Mouse (Mus musculus) layer of hippocampus, adult 11-12 months (tissue): ENCODE measurements at regions not wholly inside any gene's neighbourhood (a gene's known extent, or its start where the extent isn't known, plus 50 kb on each side); places are given as distances from the start of the nearest gene placed in this dataset.

ENCODE experiments used
- DNase-seq: peaks from one replicate; pipeline ENCODE4 v3.0.0; 2022; ENCODE audit warnings: low spot score

DNA sequence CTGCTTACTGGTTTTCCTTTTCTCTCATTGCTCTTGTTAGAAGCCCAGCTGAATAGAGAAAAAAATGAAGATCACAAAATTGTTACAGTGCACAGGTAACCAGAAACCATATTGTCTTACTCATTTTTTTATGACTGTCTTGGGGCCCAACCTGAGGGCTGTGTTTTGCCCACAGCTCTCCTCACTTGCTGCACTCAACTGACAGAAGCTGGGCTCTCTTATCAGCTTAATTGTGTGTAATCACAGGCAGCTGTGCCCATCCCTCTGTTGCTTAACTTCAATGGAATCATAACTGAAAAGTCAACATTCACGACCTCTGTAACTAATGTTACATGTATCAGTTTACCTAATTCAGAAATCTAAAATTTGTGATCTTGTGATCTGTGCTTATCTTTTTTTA, 95.1 kb upstream of the Ankrd50 start:
- no peak for DNase-seq

DNA sequence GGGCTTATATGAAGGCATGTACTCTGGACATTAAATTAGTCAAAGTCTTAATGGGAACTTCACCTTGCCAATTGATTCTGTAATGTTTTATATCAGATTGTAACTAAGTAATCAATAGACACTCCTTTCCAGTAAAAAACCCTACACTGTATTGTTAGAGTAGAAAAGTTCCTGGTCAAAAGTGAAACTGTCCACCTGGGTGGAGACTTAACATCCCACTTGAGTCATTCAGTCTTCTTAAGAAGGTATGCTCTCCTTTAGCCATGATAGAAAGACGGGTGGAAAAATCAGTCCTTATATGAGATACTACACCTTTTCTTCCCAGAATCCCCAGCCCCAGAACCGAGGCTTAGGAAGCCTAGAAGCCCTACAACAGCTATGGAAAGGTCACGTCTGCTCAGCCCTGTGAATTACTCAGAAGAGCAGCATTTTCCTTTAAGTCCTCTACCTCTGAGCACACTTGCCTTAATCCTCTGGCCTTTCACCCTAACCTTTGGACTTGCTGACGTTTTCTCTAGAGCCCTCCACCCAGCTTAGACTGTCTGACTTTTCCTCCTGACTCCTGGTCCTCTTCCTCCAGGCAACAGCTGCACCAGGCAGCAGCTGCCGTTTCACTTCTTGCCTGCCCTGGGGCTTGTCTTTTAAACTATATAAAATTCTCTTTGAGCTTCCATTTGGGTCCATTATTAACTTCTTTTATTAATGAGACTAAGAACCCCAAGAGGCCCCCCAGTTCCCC, 93.4 kb upstream of the Ankrd50 start:
- DNase-seq = no peak

DNA sequence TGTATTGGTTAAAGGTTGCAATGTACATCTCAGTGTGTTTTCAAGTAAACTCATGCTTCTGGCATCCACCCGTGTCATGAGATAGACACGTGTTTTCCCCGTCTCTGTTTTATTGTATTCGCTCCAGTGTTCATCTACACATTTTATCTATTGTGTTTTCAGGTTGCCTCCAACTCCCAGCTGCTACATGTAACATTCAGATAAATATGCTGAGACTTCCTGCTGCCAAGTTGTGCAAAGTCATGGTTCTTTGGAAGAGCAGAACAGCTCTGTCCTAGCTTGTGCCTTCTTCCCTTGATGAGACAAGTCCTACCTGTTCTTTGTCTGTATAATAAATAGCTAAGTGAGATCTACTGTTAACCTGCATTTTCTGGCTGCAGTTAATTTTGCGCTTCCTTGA, 89.0 kb upstream of the Ankrd50 start:
- DNase-seq = no peak

DNA sequence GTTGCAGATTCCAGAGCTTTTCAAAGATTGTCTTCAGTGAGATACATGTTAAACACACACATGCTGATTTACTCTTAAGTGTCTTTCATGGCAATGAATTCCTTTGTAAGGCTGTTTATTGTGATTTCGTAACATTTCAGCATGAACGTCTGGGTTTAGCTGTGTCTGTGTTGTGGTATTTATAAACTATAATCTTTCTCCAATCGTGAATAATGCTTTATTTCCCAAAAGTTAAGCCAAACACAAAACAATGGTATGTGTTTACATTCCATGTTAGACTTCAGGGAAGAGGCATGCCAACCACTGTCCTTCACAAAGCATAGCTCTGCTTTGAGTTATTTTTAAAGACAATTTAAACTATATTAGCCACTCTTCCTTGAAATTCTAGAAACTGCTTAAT, 87.5 kb upstream of the Ankrd50 start:
- no peak for DNase-seq

DNA sequence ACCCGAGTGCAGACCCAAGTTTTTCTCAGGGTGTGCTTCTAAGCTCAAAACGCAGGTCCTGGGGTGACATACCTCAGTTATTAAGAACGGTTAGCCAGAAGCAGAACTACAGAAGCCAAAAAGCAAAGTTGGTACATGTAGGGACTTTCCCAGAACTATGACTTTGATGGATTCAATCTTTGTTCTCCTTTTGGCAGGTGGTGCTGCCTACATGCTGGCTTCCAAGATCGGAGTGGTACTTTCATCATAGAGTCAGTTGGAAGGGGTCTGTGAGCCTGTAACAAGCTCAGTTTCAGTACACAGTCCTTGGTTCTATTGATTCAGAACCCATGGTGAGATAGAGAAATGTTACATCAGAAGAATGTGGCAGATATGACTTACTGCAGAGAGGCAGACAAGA, 86.6 kb upstream of the Ankrd50 start:
- DNase-seq = no peak

DNA sequence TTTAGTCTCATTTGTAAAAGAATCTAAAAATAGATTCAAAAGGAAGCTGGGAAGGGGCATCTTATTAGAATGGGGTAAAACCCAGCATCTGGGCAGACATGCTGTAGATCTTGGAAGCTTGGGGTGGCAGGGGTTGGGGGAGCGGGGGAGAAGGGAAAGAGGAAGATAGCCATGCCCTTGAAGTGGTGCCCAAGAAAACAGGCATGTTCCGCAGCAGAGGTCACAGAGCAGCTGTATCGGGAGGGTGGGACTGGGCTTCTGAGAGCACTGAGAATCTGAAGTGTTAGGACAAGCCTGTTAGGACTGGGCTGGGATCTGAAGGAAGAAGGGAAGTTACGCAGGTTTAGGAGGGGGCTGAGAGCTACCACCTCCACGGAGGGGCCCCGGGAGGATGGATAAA, 84.4 kb upstream of the Ankrd50 start:
- no peak for DNase-seq

DNA sequence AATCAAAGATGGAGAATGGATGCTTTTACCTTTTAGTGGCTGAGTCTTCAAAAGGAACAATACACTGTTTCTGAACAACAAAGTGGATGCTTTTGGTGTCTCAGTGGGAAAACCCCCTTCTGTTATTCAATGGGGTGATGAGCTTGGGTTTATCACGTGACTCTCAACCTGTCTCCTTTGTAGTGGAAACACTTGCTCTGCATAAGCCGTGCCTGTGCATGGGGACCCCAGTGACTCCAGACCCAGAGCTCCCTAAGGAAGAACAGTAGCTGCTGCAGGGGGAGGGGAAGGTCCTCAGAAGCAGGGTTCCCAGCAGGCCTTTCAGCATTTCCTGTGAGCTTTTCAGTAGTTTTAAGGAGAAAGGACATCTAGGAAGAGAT, 83.9 kb upstream of the Ankrd50 start:
- no peak for DNase-seq

DNA sequence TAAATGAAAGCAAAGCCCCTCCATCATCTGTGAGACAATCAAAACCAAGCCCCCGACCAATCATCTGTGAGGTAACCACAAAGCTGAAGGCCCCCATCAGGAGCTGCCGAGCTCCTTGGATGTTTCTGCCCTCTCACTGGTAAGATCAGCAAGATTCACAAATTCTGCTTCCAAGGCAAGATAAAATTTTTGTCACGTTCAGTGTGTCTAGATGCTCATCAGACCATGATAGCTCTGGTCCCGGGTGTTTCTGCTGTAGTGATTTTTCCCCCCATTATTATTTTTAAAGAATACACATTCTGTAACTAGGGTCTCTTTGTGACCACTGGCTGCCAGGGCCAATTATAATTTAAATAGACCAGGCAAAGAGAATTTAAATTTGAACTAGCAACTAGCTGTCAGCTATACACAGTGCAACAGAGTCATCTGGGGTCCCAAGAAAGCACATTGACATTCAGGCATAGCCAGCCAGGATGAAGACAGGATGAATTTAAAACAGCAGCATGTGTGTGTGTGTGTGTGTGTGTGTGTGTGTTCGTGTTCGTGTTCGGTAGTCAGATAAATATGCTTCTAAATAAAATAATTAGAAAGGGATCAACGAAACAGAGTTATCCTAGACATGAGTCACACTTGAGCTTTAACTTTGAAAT, 83.4 kb upstream of the Ankrd50 start:
- no peak for DNase-seq

DNA sequence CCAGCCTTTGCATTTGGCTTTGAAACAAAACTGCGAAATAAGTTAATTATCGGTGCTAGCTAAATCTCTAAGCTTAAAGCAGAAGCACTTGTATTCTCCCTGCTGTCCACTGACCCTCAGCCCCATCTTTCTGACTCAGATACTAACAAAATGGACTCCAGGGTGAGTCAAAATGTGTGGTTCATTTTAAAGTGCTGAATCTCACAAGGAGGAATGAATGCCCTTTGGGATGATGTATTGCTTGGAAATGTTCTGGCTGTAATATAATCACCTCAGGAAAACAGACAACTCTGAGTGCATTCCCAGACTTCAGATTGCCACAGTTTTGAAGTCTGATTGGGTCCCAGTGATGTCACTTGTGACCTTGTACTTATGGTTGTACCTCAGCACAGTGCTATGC, 81.9 kb upstream of the Ankrd50 start:
- DNase-seq = no peak

DNA sequence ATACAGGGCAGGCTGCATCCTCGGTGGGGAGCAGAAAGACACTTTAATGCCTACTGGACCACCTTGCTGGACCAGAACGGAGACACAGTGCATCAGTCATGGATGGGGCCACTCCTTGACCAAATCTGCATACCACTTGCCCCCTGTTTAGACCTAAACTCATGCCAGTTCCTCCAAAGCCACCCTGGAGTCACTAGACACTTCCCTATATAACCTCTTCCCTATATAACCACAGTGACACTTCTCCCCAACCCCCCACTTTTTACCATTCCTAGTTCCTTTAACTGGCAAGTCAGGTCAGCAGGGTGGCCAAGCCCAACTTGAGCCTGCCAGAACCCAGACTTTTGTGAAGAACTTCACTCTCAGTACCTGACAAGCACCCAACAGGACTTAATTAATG, 80.2 kb upstream of the Ankrd50 start:
- DNase-seq = no peak

DNA sequence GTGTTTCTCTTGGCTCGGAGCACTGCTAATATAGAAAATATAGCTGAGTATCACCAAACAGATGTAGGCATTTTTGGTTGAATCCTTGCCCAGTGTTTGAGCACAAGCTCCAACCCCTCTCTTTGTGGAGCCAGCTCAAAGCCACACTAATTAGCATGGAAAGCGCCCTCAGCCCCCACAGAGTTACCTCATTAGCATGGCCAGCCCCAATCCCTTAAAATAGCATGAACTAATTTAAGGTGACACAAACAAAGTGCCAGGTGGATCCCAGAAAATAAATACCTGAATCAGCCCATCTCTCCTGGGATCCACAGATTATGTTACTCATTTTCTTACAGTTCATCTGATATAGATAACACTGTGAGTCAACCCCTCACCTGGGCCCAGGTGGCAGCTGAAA, 79.7 kb upstream of the Ankrd50 start:
- DNase-seq = no peak

DNA sequence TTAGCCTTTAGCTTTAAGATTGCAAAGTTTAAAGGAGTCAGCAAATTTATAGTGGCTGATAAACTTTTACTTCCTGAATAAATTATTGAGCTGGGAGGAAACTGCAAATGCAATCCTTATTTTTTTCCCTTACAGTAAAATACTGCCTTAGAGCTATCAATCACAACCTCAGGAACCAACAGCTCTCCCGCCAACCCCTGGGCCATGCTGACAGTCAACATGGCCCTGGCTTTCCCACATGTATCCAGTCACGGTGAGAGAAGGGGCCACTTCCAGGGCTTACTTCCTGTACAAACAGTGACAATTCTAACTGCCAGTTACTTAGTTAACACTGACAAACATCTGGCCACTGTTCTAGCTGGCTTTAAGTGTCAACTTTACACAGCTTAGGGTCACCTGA, 76.5 kb upstream of the Ankrd50 start:
- DNase-seq = no peak

DNA sequence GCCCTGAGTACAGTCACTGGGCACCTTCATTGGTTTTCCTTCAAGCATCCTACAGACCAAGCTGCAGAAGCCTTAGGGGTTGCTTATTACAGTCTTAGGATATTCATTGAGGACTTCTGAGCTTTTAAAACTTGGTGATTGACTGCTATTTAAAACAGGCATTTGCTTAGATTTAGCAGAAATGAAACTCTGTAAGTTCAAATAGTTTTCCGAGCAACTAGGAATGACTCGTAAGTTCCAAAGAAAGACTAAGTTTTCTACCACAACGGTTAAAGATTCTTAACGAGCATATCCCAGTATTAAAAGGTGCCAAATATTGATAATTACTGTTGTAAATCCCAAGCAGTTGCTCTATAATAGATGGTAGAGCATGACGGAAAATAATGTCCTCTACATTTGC, 71.3 kb upstream of the Ankrd50 start:
- DNase-seq = no peak

DNA sequence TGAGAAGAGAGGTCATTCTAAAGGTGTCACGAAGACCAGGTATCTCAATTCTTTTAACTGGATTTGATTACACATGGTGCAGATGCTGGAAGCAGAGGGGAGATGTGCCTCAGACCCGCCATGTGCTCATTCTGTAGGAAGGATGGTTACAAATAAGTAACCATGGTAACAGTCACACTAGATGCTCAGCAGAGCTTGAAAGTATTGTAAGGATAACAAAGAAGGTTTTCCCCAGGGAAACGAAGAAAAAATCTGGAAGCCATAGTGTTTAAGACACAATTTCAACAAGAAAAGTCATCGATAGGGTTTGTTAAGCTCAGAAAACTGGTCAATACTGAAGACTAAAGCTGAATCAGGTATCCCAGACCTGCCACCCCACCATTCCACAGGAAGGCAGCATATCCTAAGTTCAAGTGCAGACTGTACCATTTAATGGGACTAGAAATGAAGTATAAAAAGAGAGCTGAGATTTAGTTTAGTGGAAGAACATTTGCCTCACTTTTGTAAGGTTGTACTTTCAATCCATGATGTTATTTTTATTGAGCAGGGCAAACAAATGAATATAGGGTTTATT, 68.9 kb upstream of the Ankrd50 start:
- DNase-seq = no peak

DNA sequence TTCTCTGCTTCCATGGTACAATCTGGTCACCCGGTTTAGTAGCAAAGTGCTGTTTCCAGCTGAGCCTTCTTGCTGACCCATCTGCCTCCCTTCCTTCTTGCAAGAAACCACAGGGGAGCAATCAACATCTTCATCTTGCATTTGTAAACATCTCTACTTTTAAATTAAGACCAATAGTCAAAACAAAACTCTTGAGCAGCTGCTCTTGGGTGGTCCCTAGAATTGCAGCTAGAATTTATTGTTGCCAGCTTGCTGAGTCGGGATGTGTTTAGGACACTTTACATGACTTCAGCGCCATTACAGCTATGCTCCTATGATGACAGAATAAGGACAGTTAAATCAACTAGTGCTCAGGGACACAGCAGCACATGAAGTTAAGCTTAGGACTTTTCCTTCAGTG, 62.4 kb upstream of the Ankrd50 start:
- DNase-seq = no peak

DNA sequence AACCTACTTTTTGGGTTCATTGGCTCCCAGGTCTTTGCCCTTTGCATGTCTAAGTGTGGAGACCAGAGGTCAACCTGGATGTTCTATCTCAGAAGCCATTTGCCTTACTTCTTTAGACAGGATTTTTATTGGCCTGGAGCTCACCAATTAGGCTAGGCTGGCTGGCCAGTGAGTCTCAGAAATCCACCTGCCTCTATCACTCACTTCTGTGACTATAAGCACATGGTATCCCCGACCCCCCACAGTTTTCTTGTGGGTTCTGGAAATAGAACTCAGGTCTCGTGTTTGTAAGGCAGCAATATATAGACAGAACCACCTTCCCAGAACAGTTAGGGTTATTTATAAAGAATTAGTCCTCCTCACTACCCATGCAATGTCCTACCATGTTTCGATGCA, 60.9 kb upstream of the Ankrd50 start:
- no peak for DNase-seq

DNA sequence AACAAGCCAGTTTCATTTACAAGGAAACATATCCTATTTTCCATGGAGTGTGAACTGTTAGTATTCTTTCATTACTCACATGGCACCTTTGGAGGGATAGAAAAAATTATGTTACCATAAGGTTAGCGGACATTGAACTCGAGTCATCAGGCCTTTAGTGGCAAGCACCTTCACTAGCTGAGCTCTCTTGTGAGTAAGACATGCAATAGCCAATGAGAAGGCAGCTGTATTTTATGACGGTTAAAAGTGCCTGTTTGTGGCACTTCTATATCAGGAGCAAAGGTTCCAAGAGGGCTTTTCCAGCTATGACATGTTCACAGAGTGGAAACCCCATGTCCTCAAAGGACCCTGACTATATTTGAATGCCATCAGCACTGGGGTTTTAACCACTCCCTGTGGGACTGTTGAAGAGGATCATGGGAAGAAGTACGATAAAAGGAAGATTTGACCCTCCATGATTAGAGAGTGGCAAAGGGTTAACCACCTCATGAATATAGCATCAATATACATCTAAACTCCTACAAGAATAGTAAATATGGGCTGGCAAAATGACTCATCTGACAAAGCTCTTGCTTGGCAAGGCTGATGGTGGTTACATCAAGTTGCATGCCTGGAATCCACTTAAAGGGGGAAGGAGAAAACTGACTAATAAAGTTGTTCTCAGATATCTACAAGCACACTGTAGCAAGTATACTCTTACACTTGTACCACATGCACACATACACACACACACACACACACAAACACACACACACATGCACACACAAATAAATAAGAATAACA, 60.3 kb upstream of the Ankrd50 start:
- no peak for DNase-seq

DNA sequence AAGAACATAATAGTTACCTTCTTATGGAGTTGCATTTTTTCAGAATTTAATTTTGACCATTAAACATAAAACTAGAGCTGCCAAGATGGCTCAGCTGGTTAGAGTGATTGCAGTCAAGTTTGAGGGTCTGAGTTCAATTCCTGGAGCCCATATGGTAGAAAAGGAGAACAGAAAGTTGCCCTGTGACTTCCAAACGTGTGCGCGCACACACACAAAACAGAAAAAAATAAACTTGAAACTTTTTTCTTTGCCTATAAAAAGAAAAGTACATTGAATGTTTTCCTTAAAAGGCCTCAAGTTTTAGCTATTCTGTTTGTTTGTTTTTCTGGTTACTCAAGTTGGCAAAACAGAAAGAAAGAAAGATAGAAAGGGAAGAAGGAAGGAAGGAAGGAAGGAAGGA, 59.2 kb upstream of the Ankrd50 start:
- DNase-seq = no peak

DNA sequence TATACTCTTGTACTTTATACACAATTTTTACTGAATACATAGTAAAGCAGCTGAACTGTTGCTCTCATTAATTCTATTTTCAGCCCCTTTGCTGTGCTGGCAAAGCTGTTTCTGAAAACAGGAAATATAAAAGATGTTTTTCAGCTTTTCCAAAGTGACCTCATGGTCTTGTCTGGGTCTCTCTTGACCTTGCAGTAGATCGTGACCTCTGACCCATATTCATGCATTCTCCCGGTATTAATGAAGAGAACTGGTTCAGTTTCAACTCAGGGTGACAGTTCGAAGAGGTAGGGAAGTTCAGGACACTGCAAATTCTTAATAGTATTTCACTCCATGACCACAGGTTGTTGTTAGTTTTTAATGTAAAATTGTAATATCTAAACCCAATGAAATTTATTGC, 56.7 kb upstream of the Ankrd50 start:
- DNase-seq = no peak

DNA sequence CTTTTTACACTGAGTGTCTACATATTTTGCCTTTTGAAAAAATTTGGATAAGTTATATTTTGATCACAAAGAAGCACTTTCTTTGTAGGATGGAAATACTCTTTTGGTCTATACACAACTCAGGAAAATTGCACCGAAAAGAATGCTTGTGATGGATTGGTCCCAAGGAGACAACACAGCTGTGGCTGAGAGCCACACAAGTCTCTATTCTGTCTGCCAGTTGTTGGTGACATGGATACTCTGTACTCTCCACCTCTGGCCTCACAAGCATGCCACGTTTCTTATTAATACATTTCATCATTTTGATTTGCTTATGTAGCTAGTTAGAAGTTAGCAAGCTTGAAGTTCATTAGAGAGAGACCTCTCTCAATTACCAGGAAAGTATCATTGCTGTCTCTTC, 53.7 kb upstream of the Ankrd50 start:
- DNase-seq = no peak

DNA sequence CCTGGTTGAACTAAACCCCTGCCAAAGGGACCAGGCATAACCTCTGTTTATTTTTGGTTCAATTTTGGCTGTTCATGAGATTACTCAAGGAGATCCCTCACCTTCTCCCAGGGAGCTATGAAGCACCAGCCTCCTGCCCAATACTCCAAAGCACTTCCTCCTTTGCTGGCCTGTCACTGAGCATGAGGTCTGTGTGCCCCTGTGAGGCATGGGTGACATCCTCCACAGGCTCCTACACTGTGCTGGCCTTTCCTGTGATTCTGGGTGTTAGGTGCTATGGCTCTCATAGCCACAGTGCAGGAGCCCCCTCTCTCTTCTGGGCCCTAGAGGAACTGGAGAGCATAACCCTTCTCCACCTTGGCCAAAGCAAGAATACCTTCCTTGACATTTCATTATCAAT, 53.1 kb upstream of the Ankrd50 start:
- no peak for DNase-seq
